Mouse (Mus musculus) c-Kit-negative CD71-positive TER-119-positive erythroid progenitor cells, embryonic 14.5 days (primary cell): ENCODE measurements around the gene Igdcc3.
"Not testable (repeated sequence)": the region's sequence is repeated elsewhere in the genome, so short reads cannot be mapped to it uniquely, and the experiment has no call there.

Source experiments
- DNase-seq: peaks from one replicate; pipeline ENCODE4 v3.0.0-alpha.2; 2013; ENCODE audit warnings: low read depth, low spot score

Igdcc3 gene

DNA sequence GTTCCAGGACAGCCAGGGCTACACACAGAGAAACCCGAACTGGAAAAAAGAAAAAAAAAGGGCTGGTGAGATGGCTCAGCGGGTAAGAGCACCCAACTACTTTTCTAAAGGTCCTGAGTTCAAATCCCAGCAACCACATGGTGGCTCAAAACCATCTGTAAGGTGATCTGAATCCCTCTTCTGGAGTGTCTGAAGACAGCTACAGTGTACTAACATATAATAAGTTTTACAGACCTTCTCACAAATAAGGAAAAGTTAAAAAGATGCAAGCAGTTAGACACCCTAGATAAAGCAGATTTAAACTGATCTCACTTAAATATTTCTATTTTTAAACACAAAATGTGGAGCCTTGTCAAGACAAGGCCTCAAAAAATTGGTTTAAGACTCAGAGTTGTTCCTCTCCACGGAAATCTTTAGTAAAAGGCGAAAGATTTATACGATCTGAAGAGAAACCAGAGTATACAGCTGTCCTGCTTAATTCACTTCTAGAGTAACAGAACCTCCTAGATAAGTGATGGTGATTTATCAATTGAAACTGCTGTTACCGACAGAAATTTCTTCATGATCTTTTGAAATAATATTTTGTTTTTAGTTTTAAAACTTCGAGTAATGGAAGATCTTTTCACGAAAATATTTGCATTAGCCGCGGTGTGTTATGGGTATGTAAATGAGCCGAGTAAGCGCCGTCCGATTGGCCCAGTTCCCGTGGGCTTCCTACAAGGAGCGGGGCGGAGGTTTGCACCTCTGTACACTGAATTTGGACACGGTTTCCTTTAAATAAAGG lies 60.6 kb downstream of the Igdcc3 start:
- peak; percentile 88 for DNase-seq

DNA sequence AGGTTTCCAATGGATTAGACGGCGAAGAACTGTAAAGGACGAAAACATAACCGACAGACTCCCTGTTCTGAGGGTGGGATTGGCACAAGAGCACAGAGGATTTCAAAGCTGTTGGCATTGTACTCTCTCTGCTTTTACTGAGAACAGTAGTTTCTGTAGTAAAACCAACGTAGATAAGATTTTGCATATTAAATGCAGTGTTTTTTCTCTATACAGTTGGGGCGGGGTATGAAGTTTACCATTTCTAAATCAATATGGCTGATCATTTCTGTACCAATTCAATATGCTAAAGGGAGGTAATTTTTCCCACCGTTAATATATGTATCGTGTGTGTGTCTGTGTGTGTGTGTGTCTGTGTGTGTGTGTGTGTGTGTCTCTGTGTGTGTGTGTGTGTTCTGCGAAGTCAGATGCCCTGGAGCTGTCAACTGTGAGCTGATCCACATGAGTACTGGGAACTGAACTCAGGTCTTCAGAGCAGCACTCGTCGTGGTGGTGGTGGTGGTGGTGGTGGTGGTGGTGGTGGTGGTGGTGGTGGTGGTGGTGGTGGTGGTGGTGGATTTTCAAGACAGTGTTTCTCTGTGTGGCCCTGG lies 61.3 kb downstream of the Igdcc3 start:
- no peak for DNase-seq

DNA sequence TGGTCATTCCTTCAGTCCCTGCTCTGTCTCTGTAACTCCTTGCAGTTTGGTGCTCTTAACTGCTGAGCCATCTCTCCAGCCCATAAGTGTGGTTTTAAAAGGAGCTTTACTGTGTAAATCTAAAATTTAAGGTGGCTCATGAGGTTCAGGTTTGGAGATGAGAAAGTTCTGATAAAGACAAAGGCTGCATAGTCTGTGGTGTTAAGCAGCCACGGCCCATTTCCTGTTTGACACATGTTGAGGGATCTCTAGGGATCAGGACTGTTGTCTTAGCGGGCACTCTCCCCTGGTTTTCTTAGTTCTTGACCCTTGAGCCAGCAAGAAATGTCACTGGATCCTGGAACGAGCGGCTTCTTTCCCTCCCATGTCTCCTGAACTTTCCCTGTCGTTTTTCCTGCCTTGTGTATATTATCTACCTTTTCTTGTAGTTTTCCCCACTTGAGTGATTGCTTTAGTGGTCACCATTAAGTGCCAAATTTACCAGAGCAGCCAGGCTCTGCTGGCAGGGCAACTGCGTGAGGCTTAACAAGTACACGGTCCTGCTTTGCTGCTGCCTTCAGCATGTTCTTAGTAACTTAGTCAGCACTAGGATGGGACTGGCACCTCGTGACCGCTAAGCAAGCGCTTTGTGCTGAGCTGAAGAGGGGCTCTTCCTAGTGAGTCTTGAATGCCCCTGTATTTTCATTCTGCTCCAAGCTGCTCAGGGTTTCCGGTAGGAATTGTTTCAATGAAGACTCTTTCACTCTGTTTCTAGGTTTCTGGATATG lies 64.2 kb downstream of the Igdcc3 start:
- DNase-seq = no peak

DNA sequence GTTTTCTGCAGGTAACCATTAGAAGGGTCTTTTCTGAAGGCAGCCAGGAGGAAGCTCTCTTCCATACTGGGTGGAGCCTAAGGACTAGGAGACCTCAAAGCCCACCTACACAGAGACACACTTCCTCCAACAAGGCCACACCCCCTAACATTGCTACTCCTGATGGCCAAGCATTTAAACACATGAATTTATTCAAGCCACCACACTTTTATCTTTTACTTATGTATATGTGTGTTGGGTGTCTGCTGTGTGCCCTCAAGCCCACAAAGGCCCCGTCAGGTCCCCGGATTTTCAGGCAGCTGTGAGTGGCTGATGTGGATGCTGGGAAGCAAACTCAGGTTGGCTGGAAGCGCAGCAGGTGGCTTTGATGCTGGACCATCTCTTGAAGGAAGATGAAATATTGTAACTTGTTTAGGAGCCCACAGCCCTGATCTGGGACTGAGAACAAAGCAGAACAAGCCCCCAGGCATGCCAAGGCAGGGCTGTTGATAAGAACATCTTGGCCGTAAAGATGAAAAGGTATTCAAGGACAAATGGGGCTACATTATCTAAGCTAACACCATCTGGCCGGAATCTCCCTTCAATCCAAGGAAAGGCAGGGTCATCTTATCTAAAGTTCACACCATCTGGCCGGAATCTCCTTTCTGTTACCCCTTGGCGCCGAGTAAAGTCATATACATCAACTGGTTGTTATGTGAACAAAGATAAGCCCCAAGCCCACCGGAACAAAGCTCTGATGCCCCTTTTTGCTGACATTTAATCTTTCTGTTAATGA lies 66.2 kb downstream of the Igdcc3 start:
- DNase-seq = not testable (repeated sequence)

DNA sequence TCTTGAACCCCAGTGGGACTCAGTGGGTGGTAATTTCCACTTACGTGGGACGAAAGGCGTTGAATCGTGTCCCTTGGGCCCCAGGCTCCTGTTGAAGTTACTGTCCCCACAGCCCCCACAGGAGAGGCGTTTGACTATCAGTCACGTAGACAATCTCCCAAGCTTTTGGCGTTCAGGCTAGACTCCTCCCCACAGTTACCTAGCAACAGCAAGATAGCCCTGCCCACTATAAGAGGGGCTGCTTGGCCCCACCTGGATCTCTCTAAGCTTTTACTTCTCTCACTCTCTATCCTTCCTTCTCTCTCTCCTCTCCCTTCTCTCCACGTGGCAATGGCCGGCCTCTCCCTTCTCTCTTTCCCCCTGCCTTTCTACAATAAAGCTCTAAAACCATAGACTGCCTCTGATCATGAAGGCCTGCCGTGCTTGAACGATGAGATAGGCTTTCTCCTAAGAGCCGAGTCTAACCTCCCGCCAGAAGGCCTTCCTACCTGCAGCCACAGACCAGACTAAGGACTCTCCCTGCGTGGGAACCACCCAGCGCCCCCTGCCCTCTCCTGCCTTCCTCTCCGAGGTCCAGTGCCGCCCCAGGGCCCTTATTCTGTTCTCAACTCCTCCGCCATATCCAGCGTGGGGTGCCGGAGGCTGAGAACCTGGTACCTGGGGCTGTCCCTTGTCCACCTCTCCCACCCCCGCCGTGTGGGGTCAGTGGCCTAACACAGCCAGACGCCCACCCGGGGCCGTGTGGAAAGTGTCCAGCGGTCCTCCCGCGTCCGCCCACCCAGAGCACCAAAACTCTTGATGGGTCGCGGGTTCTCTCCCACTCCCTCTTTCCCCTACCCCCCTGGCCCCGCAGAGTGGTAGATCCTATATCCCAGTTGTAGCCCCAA lies 67.5 kb downstream of the Igdcc3 start:
- no peak for DNase-seq

DNA sequence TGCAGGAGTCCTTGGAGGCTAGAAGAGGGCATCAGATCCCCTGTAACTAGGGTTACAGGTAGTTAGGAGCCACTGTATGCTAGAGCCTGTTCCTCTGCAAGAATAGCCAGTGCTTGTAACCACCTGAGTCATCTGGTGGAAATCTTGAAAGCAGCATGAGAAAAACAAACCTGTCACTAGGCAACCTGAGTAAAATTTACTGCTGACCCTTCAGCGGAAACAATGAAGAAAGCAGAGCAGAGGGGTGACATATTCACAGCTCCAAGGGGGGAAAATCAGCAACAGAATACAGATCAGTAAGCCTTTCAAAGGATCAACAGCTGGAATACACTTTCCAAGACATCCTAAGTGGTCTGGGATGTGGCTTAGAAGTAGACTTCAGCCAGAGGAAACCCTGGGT lies 70.6 kb downstream of the Igdcc3 start:
- no peak for DNase-seq

DNA sequence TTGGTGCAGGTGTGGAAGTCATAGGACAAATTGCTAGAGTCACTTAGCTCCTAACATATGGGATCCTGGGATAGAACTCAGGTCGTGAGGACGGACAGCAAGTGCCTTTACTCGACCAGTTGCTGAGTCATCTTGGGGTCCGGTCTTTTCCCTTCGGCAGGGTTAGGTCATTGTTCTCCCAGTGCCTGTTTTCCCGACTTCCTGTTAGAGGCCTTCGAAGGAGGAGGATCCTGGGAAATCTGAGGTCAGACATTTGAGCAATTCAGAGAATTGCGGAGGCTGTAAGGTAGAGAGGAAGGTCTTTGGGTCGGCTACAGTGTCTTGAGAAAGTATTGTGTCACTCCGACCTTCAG lies 73.4 kb downstream of the Igdcc3 start:
- DNase-seq = no peak

DNA sequence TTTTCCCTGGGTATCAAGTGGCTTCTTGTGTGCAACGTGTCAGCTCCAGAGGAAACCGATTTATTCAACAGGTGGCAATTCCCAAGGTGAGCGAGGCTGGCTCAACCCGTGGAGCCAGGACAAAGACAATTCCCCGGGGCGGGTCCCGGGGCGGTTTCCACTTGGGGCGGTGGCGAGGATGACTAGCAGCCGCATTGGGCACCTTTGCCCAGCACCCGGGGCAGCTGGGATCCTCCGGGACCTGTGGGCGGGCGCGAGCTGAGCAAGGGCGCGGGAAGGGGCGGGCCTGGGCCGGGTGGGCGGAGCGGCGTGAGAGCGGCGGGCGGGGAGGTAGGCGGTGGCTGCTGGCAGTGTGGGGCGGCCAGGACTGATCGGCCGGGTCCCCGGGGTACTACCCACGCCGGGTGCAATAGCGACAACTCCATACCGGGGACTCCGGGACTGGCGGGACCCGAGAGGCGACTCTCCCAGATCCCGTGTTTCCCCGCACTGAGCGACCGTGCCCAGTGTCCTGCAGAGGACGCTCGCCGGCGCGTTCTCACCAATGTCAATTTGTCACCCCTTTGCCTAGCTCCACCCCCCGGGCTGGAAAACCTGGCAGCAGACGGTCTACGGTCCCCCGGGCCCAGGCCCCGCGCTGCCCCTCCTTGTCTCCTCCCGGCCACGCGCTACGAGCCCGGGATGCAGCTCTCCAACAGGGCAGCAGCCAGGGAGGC lies 73.9 kb downstream of the Igdcc3 start:
- peak; percentile 87 for DNase-seq

DNA sequence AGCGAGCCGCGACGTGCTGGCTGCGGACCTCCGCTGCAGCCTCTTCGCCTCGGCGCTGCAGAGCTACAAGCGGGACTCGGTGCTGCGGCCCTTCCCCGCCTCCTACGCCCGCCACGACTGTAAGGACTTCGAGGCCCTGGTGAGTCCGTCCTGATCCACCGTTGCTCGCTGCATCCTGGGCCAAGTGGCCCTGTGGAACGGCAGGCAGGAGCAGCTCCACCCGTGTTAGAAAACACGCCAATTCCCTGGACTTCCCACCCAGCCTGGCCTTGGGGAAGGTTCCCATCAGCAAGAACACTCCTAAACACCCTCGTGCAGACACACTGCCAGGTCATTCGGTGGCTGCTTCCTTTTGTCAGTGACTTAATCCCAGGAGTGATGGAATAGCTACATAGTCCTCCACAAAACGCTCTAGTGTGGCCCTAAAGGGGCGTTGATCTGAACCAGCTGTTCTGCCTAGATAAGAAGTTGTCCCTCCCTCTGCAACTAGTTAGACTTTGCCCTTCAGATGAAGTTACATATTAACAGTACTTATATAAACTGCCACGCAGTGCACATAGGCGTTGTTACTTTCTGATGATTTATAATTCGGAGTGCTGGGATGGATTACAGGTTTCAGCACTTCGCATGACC lies 74.6 kb downstream of the Igdcc3 start:
- DNase-seq = peak; percentile 88

DNA sequence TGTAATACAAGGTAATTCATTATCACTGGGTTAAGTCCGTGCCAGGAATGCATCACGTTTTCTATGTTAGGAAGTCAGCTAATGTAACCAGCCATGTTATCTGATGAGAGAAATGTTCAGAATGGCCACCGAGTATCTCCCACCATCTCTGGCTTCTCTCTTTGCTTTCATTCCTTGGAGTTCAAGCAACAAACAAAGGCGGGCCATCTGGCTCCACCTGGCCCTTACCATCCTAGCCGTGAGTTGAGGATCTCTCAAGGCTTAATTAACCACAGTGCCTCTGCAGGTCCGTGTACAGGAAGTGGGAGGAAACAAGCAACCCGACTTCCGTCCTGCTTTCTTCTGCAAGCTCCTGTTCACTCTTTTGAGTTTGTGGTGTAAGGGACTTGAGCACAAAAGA lies 76.0 kb downstream of the Igdcc3 start:
- DNase-seq = peak; percentile 43

DNA sequence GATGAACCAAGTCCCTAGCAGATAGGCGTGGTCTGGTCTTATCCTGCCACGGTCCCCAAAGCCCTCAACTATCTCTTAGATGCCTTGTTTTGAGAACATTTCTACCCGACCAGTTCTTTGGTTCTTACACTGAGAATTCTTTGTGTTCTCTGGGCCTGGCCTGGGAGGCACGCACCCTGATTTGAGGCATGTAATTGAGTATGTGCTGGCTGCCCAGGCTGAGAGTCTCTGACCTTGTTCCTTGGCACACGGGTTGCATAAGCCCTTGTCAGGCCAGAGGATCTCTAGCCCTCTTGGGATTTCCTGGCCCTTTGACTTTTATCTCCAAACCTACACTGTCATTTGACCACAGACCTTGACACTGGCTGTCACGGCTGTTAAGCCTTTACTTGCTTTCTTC lies 76.7 kb downstream of the Igdcc3 start:
- DNase-seq = peak; percentile 59

DNA sequence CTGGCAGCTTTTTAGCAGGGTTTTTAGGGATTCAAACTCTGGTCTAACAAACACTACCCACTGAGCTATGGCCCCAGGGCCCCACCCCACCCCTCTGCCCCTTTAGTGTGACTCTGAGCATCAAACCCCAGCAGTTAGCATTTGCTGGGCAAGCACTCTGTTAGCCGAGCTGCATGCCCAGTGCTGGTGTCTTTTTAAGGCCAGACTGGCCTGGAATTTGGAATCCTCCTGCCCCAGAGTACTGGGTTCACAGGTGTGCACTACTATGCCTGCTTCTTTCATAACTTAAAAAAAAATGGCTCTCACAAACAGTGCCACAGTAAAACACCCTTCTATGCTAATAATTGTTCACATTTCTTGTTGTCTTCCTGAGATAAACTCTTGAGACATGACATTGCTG lies 77.9 kb downstream of the Igdcc3 start:
- no peak for DNase-seq

DNA sequence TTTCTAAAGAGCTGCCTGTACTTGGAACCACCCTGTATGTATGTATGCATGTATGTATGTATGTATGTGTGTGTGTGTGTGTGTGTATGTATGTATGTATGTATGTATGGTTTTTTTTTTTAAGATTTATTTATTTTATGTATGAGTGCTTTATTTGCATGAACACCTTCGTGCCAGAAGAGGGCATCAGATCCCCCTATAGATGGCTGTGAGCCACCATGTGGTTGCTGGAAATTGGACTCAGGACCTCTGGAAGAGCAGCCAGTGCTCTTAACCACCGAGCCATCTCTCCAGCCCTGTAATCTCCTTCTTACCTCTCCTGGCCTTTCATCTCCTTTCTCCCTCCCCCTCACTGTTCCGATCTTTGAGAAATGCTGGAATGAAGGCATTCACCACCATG lies 79.4 kb downstream of the Igdcc3 start:
- not testable (repeated sequence) for DNase-seq

DNA sequence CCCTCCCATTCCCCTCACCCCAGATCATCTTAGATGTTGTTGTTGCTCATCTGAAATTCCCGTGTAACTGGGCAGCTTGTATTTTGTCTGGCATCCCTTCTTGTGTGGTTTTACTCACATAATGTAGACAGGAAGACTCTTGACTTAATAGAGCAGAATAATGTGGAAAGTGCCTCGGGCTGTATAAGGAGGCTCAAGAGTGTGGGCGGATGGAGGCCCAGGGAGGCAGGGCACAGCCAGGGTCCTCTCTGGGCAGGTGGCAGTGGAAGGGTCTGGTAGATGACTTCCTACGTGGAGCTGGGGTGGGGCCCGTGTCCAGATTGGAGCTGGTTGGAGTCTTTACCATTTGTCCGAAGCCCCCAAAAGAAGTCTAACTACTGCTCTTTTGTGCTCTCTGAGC lies 82.9 kb downstream of the Igdcc3 start:
- DNase-seq = no peak

DNA sequence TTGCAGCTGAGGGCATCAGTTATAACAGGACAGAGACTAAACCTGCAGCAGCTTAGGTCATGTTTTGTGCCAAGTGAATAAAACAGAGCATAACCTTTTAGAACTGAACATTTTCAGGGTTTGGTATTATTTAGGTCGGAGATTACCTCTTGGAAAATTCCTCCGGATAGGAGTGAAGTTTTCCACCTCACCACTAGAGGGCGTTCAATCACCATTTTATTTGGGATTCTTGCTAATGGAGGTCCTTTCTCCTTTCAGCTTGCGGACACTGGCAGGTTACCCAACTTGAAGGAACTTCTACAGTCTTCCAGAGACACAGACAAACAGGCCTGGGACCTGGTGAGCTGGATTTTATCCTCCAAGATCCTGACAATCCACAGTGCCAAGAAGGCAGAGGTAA lies 84.8 kb downstream of the Igdcc3 start:
- DNase-seq = peak; percentile 35

DNA sequence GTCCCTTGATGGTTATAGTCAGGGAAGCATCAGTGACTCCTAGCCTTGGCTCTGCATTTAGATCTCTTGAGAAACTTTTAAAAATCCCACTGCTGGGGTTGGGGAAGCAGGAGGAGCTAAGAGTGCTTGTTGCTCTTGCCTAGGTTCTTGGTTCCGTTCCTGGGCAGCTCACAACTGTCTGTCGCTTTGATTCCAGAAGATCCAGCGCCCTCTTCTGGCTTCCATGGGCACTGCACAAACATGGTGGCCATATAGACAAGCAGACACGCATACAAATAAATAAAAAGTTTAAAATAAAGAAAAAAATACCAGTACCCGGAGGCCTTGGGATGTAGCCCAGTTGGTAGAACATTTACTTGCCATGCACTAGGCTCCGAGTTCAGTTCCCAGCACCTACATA lies 89.3 kb downstream of the Igdcc3 start:
- DNase-seq = no peak

DNA sequence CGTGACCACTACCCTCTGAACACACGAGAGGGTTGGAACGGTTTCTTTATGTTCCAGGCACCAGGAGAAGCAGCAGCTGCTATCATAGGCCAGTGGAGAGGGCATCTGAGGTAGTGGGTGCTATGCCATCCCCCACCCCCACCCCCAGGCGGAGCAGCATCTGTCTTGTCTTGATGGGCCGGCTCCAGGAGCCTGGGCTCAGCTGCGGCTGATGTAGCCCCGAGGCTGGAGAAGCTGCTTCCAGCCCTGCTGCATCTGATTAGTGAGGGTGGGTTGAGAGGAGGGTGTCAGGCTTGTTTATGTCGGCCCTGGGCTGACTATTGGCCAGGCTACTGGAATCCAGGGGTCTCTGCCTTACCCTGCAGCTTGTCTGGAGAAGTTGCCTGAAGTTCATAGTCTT lies 90.3 kb downstream of the Igdcc3 start:
- no peak for DNase-seq

DNA sequence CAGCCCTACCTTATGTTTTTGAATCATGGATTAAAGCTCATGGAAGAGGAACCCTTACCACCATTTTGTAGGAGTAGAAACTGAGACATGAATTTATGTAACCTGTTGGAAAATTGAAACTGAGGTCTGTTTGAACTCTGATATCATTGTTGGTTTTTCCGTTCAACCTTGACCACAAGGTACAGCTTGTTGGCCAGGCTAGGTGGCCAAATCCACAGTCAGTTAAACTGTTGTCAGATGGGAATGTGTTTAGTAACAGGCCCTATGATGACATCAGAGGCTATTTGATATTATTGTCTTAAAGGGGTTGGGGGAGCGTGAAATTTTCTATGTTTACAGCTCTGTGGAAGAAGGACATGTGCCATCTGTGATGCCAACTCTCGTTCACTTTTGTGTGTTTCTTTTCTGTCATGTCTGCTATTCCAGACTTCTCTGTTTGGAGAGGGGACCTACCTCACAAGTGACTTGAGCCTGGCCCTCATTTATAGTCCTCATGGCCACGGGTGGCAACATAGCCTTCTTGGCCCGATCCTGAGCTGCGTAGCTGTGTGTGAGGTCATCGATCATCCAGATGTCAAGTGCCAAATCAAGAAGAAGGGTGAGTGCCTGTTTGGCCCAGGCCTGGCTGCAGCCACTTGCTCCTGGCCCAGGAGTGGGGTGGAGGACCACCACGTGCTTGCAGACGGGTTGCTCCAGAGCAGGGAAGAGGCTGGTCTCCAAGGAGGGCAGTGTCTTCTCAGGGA lies 92.4 kb downstream of the Igdcc3 start:
- no peak for DNase-seq

DNA sequence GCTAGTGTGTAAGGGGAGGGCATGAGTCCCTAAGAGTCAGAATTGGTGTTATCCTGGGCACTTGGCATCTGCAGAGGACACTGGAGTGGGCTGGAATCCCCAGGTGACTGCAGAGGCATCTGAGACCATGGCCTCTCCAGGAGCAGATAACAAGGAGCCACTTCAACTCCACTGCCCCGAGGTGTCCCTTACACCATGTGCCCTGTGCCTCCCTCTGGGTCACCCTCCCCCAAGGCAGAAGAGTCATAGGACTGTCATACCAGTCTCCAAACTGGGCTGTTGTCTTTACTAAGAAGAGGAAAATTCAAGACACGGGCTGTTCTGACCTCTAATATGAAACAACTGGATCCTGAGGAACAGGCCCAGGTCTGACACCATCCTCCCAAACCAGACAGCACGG lies 93.7 kb downstream of the Igdcc3 start:
- no peak for DNase-seq
